Mouse (Mus musculus) hindbrain, embryonic 16.5 days (tissue): Measurements from ENCODE around the gene Mrpl49. TPM values are rescaled to one million over a fixed set of nuclear protein-coding genes. Genes with fewer than 3 reads are reported as not detected.
A peak's percentile ranks its signal among the peaks of the same experiment; 100 is the strongest.

Experiments used
- ATAC-seq: fragments of 200-750 bp; cut with Nextera tagmentation; 2 replicates; pipeline ENCODE4 v1.8.0; 2017; ENCODE audit warnings: moderate TSS enrichment, moderate library complexity
- H3K27ac ChIP-seq: fragments of 300-500 bp; sonication (generic); 2 replicates; pipeline ENCODE4 v1.5.1; 2014; ENCODE audit warnings: low read depth, mild to moderate bottlenecking, control low read depth, low read length, moderate library complexity
- H3K27me3 ChIP-seq: fragments of 300-500 bp; sonication (generic); replicated peaks from 2 replicates; pipeline ENCODE4 v1.6.1; 2014; ENCODE audit warnings: low read length; ENCODE audit not compliant: control insufficient read depth, insufficient read depth
- H3K36me3 ChIP-seq: fragments of 300-500 bp; sonication (generic); 2 replicates; pipeline ENCODE4 v1.6.1; 2014; ENCODE audit warnings: mild to moderate bottlenecking, low read length, moderate library complexity, mixed read lengths; ENCODE audit not compliant: control insufficient read depth, insufficient read depth
- H3K4me1 ChIP-seq: fragments of 300-500 bp; sonication (generic); 2 replicates; pipeline ENCODE4 v1.6.1; 2014; ENCODE audit warnings: low read depth, low read length; ENCODE audit not compliant: control insufficient read depth, insufficient read depth
- H3K4me2 ChIP-seq: fragments of 300-500 bp; sonication (generic); 2 replicates; pipeline ENCODE4 v1.6.1; 2014; ENCODE audit warnings: mild to moderate bottlenecking, low read length, control low read depth, moderate library complexity
- H3K4me3 ChIP-seq: fragments of 300-500 bp; sonication (generic); 2 replicates; pipeline ENCODE4 v1.5.1; 2014; ENCODE audit warnings: mild to moderate bottlenecking, low read length, control low read depth, moderate library complexity
- H3K9ac ChIP-seq: fragments of 300-500 bp; sonication (generic); 2 replicates; pipeline ENCODE4 v1.6.1; 2014; ENCODE audit warnings: low read depth, mild to moderate bottlenecking, control low read depth, low read length, moderate library complexity
- H3K9me3 ChIP-seq: fragments of 300-500 bp; sonication (generic); 2 replicates; pipeline ENCODE4 v1.6.1; 2014; ENCODE audit warnings: mild to moderate bottlenecking, low read length, moderate library complexity; ENCODE audit not compliant: control insufficient read depth
- WGBS: fragments of 180-500 bp; shearing (Covaris S2); extraction: QIAGEN DNeasy Blood & Tissue Kit; methylation state at CpG from one replicate; pipeline ENCODE4 v1.1.7; 2014; 5-methylcytosine and 5-hydroxymethylcytosine counted together
- microRNA-seq: library from miRNA; unstranded; fragments of <30 nt; microRNA quantifications from one replicate; pipeline ENCODE4, GENCODE M21; 2017
- polyA plus RNA-seq: library from polyadenylated mRNA; unstranded; fragments of >200 nt; fragmentation: Nextera tagmentation; extraction: Ambion mirVana; gene quantifications from 2 replicates; pipeline ENCODE4 v1.2.1, GENCODE M21; 2015

Gene Mrpl49
- polyA plus RNA-seq, 1 experiment from 2014 or later, result 68.8 TPM

GRCm38 (mm10) chr19:6015511-6016315 lies 41.9 kb downstream of the Mrpl49 start, which contains the start of gene Capn1:
Gene Capn1 (minus strand): TSS chr19:6015897.
- Histone ChIP-seq H3K27me3 (peaks cover 6% of the 10 kb centered on the region; the same call in 1 of the 2 replicates), H3K9me3 (no peaks in the 10 kb centered on the region), H3K4me1 (peaks cover 13% of the 10 kb centered on the region), H3K4me2 (peak within 1 kb of the TSS; percentile 78), H3K4me3 (peak within 1 kb of the TSS; percentile 61), H3K9ac (peak within 1 kb of the TSS; percentile 72), H3K36me3 (no peaks in the 10 kb centered on the region), H3K27ac (peak within 1 kb of the TSS; percentile 61)
- WGBS, result 3% methylated on average over 36 of the region's 40 CpGs
- peak; percentile 81 for ATAC-seq

- Histone ChIP-seq H3K4me3 (peak overlapping the region; percentile 61), H3K36me3 (no peaks in the 10 kb centered on the region), H3K27ac (no peak overlapping the region), H3K9me3 (no peaks in the 10 kb centered on the region), H3K27me3 (peaks cover 6% of the 10 kb centered on the region; the same call in 1 of the 2 replicates), H3K9ac (peak overlapping the region; percentile 72), H3K4me2 (peak overlapping the region; percentile 78), H3K4me1 (peaks cover 13% of the 10 kb centered on the region)
- WGBS, result 0% methylated on average over 14 of the region's 18 CpGs
- peak; percentile 72 for ATAC-seq
These were observed 42.5 kb downstream of the Mrpl49 start for GRCm38 (mm10) chr19:6014991-6015510.

GRCm38 (mm10) chr19:6013691-6014090 lies 43.9 kb downstream of the Mrpl49 start:
- Histone ChIP-seq H3K9ac (no peak overlapping the region), H3K27ac (no peak overlapping the region), H3K4me2 (no peak overlapping the region), H3K9me3 (no peaks in the 10 kb centered on the region), H3K4me1 (peaks cover 13% of the 10 kb centered on the region), H3K36me3 (no peaks in the 10 kb centered on the region), H3K27me3 (peaks cover 6% of the 10 kb centered on the region; the same call in 1 of the 2 replicates), H3K4me3 (no peak overlapping the region)
- 87% methylated on average over 10 of the region's 10 CpGs for WGBS
- no peak for ATAC-seq

DNA sequence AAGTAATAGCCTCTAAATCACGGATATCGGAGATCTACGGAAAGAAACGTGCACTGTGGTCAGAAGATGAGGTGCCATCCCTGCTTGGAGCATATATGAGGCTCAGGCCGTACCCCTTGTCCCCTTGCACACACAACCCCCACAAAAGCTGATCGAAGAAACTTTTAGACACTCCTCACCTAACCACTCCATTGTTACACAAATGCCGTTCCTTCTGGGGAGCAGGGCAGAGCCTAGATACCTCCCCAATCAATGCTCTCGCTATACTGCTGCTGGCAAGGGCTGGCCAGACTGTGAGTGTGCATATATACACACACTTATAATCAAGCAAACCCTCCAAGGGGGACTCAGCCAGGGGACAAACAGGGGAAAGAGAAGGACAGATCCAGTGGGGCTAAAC lies 48.4 kb downstream of the Mrpl49 start:
- no peak overlapping the region for H3K4me3 ChIP-seq
- WGBS, result 74% methylated on average over 8 of the region's 8 CpGs
- ATAC-seq, result no peak

DNA sequence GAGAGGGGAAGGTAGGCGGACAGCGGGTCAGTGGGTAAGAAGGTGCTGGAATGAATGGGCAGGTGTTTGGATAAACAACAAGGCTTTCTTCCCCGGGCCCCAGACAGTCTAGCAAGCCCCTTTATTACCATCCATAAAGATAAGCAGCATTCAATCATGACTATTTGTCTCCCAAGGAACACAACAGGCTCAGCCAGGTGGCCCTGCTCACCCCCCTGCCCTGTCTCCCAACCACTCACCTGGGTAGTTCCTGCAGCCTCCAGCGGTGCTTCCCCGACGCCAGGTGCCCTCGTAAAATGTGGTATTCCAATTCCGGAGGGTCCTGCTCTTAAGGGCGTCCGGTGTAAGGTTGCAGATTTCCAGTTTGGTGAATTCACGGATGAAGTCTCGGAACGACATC lies 50.6 kb downstream of the Mrpl49 start:
- no peak for ATAC-seq
- Histone ChIP-seq H3K9ac (no peak overlapping the region), H3K4me3 (no peak overlapping the region), H3K9me3 (no peaks in the 10 kb centered on the region), H3K27me3 (no peaks in the 10 kb centered on the region), H3K27ac (no peak overlapping the region), H3K36me3 (peaks cover 3% of the 10 kb centered on the region; the same call in 1 of the 2 replicates), H3K4me2 (no peak overlapping the region), H3K4me1 (no peaks in the 10 kb centered on the region)
- 90% methylated on average over 13 of the region's 13 CpGs for WGBS

More for the DNA sequence above, 48.4 kb downstream of the Mrpl49 start:
- Histone ChIP-seq H3K27me3 (no peaks in the 10 kb centered on the region; the same call in 1 of the 2 replicates), H3K4me1 (no peaks in the 10 kb centered on the region), H3K36me3 (peaks cover 3% of the 10 kb centered on the region; the same call in 1 of the 2 replicates), H3K9ac (no peak overlapping the region), H3K27ac (no peak overlapping the region), H3K9me3 (no peaks in the 10 kb centered on the region), H3K4me2 (no peak overlapping the region)

GRCm38 (mm10) chr19:6005541-6005940 lies 52.0 kb downstream of the Mrpl49 start:
- no peak overlapping the region for H3K4me2 ChIP-seq
- 67% methylated on average over 11 of the region's 11 CpGs for WGBS

More at GRCm38 (mm10) chr19:6005541-6005940, 52.0 kb downstream of the Mrpl49 start:
- peaks cover 3% of the 10 kb centered on the region; the same call in 1 of the 2 replicates for H3K36me3 ChIP-seq
- H3K9me3 ChIP-seq, result no peaks in the 10 kb centered on the region
- no peak for ATAC-seq
- no peak overlapping the region for H3K27ac ChIP-seq
- H3K27me3 ChIP-seq, result no peaks in the 10 kb centered on the region
- H3K4me3 ChIP-seq, result no peak overlapping the region
- H3K4me1 ChIP-seq, result no peaks in the 10 kb centered on the region
- H3K9ac ChIP-seq, result no peak overlapping the region

Small RNA genes within 50 kb of the gene (microRNA-seq; reads per million reads assigned to microRNA genes)
- gene Mir6988, result not detected

Other genes with a start within 250 kb of the Mrpl49 start
- 18.1 and 20.1 TPM in 2 replicates for gene Frmd8, start 182.5 kb downstream of the Mrpl49 start, polyA plus RNA-seq
- gene Slc25a45, start 180.0 kb downstream of the Mrpl49 start, polyA plus RNA-seq, result 2.2 and 2.6 TPM in 2 replicates
- gene Tigd3, start 163.6 kb downstream of the Mrpl49 start, polyA plus RNA-seq, result 10.0 and 10.2 TPM in 2 replicates
- 94.0 and 117 TPM in 2 replicates for gene Dpf2, start 144.8 kb downstream of the Mrpl49 start, polyA plus RNA-seq
- 22.2 and 23.4 TPM in 2 replicates for gene Cdc42ep2, start 133.0 kb downstream of the Mrpl49 start, polyA plus RNA-seq
- 22.4 and 26.6 TPM in 2 replicates for gene Pola2, start 93.6 kb downstream of the Mrpl49 start, polyA plus RNA-seq
- gene Slc22a20, start 71.6 kb downstream of the Mrpl49 start, polyA plus RNA-seq, result not detected in 2 replicates
- 5.2 and 5.6 TPM in 2 replicates for gene Capn1, start 41.9 kb downstream of the Mrpl49 start, polyA plus RNA-seq
- 29.0 and 38.4 TPM in 2 replicates for gene Syvn1, start 11.2 kb downstream of the Mrpl49 start, polyA plus RNA-seq
- 471 and 479 TPM in 2 replicates for gene Fau, start 59 bp upstream of the Mrpl49 start, polyA plus RNA-seq
- gene Znhit2, start 3.4 kb upstream of the Mrpl49 start, polyA plus RNA-seq, result 31.5 and 35.2 TPM in 2 replicates
- 61.3 and 64.6 TPM in 2 replicates for gene Tm7sf2, start 10.6 kb upstream of the Mrpl49 start, polyA plus RNA-seq
- gene Vps51, start 19.4 kb upstream of the Mrpl49 start, polyA plus RNA-seq, result 89.5 and 91.3 TPM in 2 replicates
- not detected in 2 replicates for gene Tmem262, start 22.2 kb upstream of the Mrpl49 start, polyA plus RNA-seq
- gene Gm28374, start 24.5 kb upstream of the Mrpl49 start, polyA plus RNA-seq, result 1.2 and 1.5 TPM in 2 replicates
- 74.8 and 77.4 TPM in 2 replicates for gene Zfpl1, start 27.2 kb upstream of the Mrpl49 start, polyA plus RNA-seq
- gene Cdca5, start 27.2 kb upstream of the Mrpl49 start, polyA plus RNA-seq, result 6.8 and 7.7 TPM in 2 replicates
- not detected in 2 replicates for gene AC131692.1, start 36.6 kb upstream of the Mrpl49 start, polyA plus RNA-seq
- gene Naaladl1, start 48.0 kb upstream of the Mrpl49 start, polyA plus RNA-seq, result 0.41 and 0.43 TPM in 2 replicates
- 48.5 and 53.9 TPM in 2 replicates for gene Sac3d1, start 60.9 kb upstream of the Mrpl49 start, polyA plus RNA-seq
- 64.3 and 66.9 TPM in 2 replicates for gene Snx15, start 70.5 kb upstream of the Mrpl49 start, polyA plus RNA-seq
- gene Batf2, start 83.2 kb upstream of the Mrpl49 start, polyA plus RNA-seq, result not detected in 2 replicates
- 154 and 162 TPM in 2 replicates for gene Arl2, start 83.8 kb upstream of the Mrpl49 start, polyA plus RNA-seq
- 0.10 TPM in 1 of 2 replicates, not detected in the other for gene Majin, start 126.6 kb upstream of the Mrpl49 start, polyA plus RNA-seq
- not detected in 2 replicates for gene Gpha2, start 168.6 kb upstream of the Mrpl49 start, polyA plus RNA-seq
- 161 and 167 TPM in 2 replicates for gene Ppp2r5b, start 178.1 kb upstream of the Mrpl49 start, polyA plus RNA-seq
- 11.7 and 16.7 TPM in 2 replicates for gene Atg2a, start 183.9 kb upstream of the Mrpl49 start, polyA plus RNA-seq
- gene Ehd1, start 218.9 kb upstream of the Mrpl49 start, polyA plus RNA-seq, result 105 and 113 TPM in 2 replicates
- gene Cdc42bpg, start 248.7 kb upstream of the Mrpl49 start, polyA plus RNA-seq, result 0.26 and 0.31 TPM in 2 replicates